Mouse (Mus musculus) heart, embryonic 14.5 days (tissue): ENCODE measurements around the gene Gja5. TPM values are rescaled to one million over a fixed set of nuclear protein-coding genes. Genes with fewer than 3 reads are reported as not detected.

Source experiments
- ATAC-seq: fragments of 200-750 bp; cut with Nextera tagmentation; 2 replicates; pipeline ENCODE4 v1.8.0; 2017; ENCODE audit warnings: low read depth, moderate TSS enrichment; ENCODE audit not compliant: insufficient number of reproducible peaks, insufficient read depth, low FRiP score
- H3K27ac ChIP-seq, 2 experiments: fragments of 200-500 bp in 1 of 2; fragments of 300-500 bp in 1 of 2; sonication (generic) in 1 of 2; replicated peaks in 1 of 2; 2 replicates each; pipeline ENCODE4 v1.5.1; 2012 to 2014; ENCODE audit warnings: low read depth in 2 of 2, low read length in 2 of 2, control low read depth in 1 of 2, mild to moderate bottlenecking in 1 of 2, mixed read lengths in 1 of 2; ENCODE audit not compliant: control insufficient read depth in 1 of 2, insufficient read depth in 1 of 2
- H3K27me3 ChIP-seq: fragments of 300-500 bp; sonication (generic); 2 replicates; pipeline ENCODE4 v1.6.1; 2014; ENCODE audit warnings: mild to moderate bottlenecking, low read length, control low read depth; ENCODE audit not compliant: control insufficient read depth, insufficient read depth
- H3K36me3 ChIP-seq: fragments of 300-500 bp; sonication (generic); 2 replicates; pipeline ENCODE4 v1.6.1; 2014; ENCODE audit warnings: mild to moderate bottlenecking, control low read depth, low read length, mixed read lengths; ENCODE audit not compliant: control insufficient read depth, insufficient read depth
- H3K4me1 ChIP-seq, 2 experiments: fragments of 200-500 bp in 1 of 2; fragments of 300-500 bp in 1 of 2; sonication (generic) in 1 of 2; 2 replicates each; pipeline ENCODE4 v1.6.1; 2012 to 2014; ENCODE audit warnings: low read length in 2 of 2, control low read depth in 1 of 2, mixed read lengths in 1 of 2; ENCODE audit not compliant: control insufficient read depth in 2 of 2, insufficient read depth in 2 of 2
- H3K4me2 ChIP-seq: fragments of 300-500 bp; sonication (generic); 2 replicates; pipeline ENCODE4 v1.6.1; 2014; ENCODE audit warnings: mild to moderate bottlenecking, low read length
- H3K4me3 ChIP-seq, 2 experiments: fragments of 200-500 bp in 1 of 2; fragments of 300-500 bp in 1 of 2; sonication (generic) in 1 of 2; 2 replicates each; pipeline ENCODE4 v1.5.1; 2012 to 2014; ENCODE audit warnings: low read length in 2 of 2, mild to moderate bottlenecking in 2 of 2, control low read depth in 1 of 2, low read depth in 1 of 2, moderate library complexity in 1 of 2; ENCODE audit not compliant: control insufficient read depth in 1 of 2, insufficient read depth in 1 of 2
- H3K9ac ChIP-seq: fragments of 300-500 bp; sonication (generic); 2 replicates; pipeline ENCODE4 v1.6.1; 2014; ENCODE audit warnings: mild to moderate bottlenecking, low read length
- H3K9me3 ChIP-seq: fragments of 300-500 bp; sonication (generic); 2 replicates; pipeline ENCODE4 v1.6.1; 2016; ENCODE audit warnings: low read length, control low read depth; ENCODE audit not compliant: control insufficient read depth
- whole genome bisulfite sequencing: fragments of 180-500 bp; shearing (Covaris S2); extraction: QIAGEN DNeasy Blood & Tissue Kit; methylation state at CpG from one replicate; pipeline ENCODE4 v1.1.7; 2014; 5-methylcytosine and 5-hydroxymethylcytosine counted together
- polyA plus RNA-seq: library from polyadenylated mRNA; unstranded; fragments of >200 nt; fragmentation: Nextera tagmentation; extraction: Ambion mirVana; gene quantifications from 2 replicates; pipeline ENCODE4 v1.2.1, GENCODE M21; 2014

The Gja5 gene
- polyA plus RNA-seq, 1 experiment from 2014 or later: 43.4 TPM

DNA sequence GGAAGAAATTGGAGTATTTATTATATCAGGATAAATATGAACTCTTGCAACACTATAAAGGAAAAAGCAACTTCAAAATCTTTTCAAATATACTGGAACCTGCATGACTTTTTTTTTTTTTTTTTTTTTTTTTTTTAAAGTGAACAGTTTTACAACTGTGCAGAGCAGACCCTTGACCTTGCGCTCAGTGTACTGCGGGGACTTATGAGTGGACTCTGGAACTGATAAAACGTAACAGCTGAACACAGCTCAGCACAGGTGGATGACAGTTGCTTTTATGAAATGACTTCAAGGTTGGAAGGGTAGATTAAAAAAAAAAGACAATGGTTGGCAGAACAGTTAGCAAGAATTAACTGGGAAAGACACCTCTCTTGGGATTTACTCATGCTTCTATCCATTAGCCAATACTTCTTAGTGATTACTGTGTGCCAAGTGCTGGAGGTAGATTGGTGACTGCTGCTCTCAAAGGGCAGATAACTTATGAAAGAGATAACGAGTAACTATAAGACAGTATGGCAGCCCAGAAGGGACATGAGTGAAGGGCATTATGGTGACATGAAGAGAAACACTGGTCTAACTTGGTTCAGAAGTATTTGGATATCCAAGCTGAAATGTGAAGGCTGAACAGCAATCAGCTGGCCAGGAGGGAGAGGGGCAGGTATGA, 2.0 kb upstream of the Gja5 start:
- H3K4me1 ChIP-seq: peaks cover 0 to 5% of the 10 kb centered on the region in 2 experiments; a peak in 2 of 4 replicates
- H3K36me3 ChIP-seq: peaks cover 9% of the 10 kb centered on the region
- WGBS: 87% methylated on average over 4 of the region's 4 CpGs
- H3K9ac ChIP-seq: no peak overlapping the region
- no peak overlapping the region for H3K4me3 ChIP-seq
- no peaks in the 10 kb centered on the region for H3K27me3 ChIP-seq
- H3K9me3 ChIP-seq: no peaks in the 10 kb centered on the region
- no peak for ATAC-seq
- H3K27ac ChIP-seq: no peak overlapping the region
- H3K4me2 ChIP-seq: no peak overlapping the region

DNA sequence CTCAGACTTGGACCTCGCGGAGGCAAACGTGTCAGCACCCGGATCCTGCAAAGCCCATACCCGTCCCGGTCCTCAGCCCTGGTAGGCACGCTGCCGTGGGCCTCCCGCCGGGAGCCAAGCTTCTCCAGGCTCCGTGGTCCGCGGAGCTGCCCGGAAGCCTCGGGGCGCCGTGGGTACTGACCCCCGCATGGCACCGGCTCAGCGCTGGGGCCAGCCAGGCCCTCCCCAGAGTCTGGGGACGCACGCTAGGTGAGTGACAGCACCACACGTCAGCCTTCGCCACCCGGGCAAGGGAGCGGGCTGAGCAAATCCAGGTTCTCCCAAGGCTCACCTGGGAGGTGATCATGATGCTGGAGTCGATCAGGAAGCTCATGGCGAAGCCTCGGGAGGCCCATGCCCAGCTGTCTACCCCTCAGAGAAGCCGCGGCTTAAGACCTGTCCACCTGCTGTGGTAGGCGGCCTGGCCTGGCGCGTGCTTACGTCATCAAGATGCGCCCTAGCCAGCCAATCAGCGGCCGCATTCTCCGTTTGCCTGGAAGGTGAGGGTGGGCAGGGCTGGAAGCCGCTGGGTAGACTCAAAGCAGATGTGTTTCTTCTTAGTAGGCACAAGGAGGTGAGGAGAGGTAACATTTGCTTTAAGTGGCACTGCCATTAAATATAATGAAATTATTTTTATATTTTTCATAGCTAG, 503 bp downstream of the Gja5 start, which contains the start of gene Gpr89:
Gpr89 (minus strand) TSS at position 496 of the 691 bp plus-strand sequence.
- H3K9ac ChIP-seq: peak within 1 kb of the TSS; percentile 77
- no peaks in the 10 kb centered on the region for H3K27me3 ChIP-seq
- no peak within 1 kb of the TSS; a peak in 1 of 4 replicates for H3K27ac ChIP-seq
- under 1% methylated on average over 40 of the region's 40 CpGs for WGBS
- peaks cover 0 to 5% of the 10 kb centered on the region in 2 experiments; a peak in 2 of 4 replicates for H3K4me1 ChIP-seq
- peak within 1 kb of the TSS; percentile 92 for H3K4me2 ChIP-seq
- peak within 1 kb of the TSS; percentile 63 to 96 for H3K4me3 ChIP-seq
- no peaks in the 10 kb centered on the region for H3K36me3 ChIP-seq
- peak; percentile 84 for ATAC-seq
- H3K9me3 ChIP-seq: no peaks in the 10 kb centered on the region

DNA sequence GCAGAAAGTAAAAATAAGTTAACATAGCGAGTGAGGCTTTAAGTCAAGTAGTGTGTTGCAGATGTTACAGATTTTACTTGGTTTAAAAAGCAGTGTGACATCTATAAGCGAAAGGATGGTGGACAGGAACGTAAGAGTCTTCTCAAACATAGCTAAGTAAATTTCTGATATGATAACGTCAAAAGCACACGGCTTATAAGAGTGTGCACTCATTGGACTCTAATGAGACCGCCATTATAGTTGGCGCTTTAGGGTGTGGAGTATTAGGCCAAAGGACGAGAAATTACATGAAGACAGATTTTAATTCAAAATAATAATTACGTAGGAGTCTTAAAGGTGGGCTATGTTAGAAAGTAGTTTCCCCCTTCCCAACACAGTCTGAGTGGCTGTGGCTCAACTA, 1.1 kb downstream of the Gja5 start:
- ATAC-seq: no peak
- Histone ChIP-seq H3K27ac (no peak overlapping the region; a peak in 1 of 4 replicates), H3K4me2 (peak overlapping the region; percentile 92), H3K4me1 (peaks cover 0 to 5% of the 10 kb centered on the region in 2 experiments; a peak in 2 of 4 replicates), H3K9me3 (no peaks in the 10 kb centered on the region), H3K9ac (peak overlapping the region; percentile 77), H3K4me3 (peak overlapping the region; percentile 63 to 96; a peak in 3 of 4 replicates), H3K27me3 (no peaks in the 10 kb centered on the region), H3K36me3 (no peaks in the 10 kb centered on the region)
- 39% methylated on average over 9 of the region's 9 CpGs for WGBS

DNA sequence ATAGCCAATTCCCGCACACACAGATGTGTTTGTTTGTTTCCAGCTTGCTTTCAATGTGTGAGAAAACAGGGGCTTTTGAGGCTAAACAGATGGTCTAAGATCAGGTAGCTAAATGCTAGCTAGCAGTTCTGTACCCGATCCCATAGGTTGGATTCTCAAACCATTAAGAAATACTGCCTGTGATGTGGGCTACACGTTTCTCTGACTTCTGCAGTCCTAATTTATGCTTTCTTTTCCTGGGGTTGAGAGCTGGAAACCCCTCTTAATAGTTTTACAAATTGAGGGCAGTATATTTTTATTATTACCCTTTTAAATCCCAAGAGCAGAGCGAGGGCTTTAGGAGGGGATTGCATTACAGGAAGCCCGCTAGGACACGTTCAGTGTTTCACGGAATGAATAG, 16.5 kb downstream of the Gja5 start:
- H3K4me3 ChIP-seq: no peak overlapping the region
- no peaks in the 10 kb centered on the region for H3K27me3 ChIP-seq
- peaks cover 0 to 7% of the 10 kb centered on the region in 2 experiments; a peak in 2 of 4 replicates for H3K4me1 ChIP-seq
- H3K9ac ChIP-seq: no peak overlapping the region
- 81% methylated on average over 7 of the region's 7 CpGs for WGBS
- H3K4me2 ChIP-seq: no peak overlapping the region
- no peaks in the 10 kb centered on the region for H3K36me3 ChIP-seq
- no peaks in the 10 kb centered on the region for H3K9me3 ChIP-seq
- ATAC-seq: no peak
- no peak overlapping the region for H3K27ac ChIP-seq

DNA sequence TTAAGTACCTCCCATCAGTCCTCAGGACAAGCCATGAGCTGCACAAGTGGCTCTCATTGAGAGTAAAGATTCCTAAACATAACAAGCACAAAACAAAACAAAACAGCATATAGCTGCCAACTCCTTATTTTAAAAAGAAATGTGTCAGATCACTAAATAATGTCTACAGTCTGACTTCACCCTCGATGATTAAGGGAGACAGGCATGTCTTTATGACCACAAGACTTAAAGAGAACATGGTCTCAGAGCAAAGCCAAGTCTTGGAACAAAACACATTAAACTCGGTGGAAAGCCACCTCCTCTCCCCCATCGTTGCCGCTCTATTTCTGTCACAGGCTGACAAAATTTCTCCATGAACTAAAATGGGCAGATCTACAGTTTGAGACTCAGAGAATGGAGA, 20.1 kb downstream of the Gja5 start:
- ATAC-seq: no peak

DNA sequence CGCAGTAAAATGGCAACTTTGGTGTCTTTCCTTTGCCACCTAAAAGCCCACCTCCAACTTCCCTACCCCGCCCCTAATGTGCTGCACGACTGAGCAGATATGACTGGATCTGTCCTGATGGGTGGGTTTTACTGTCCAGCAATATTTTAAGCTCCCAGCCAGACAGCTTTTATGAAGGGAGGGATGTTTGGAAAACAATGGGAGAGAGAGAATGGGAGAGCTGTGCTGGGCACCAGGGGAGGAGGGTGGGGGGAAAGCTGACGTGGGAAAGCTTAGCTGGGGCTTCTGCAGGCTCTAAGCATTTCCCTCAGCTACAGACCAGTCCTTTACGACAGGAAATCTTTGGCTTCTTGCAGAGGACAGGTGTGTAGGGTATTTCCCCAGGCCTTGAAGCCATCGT, 21.4 kb downstream of the Gja5 start, which contains the start of gene Gja8:
Gja8 (minus strand) TSS at position 101 of the 400 bp plus-strand sequence.
- H3K9me3 ChIP-seq: no peaks in the 10 kb centered on the region
- H3K9ac ChIP-seq: no peak within 1 kb of the TSS
- no peaks in the 10 kb centered on the region for H3K36me3 ChIP-seq
- no peaks in the 10 kb centered on the region for H3K27me3 ChIP-seq
- WGBS: 67% methylated on average over 6 of the region's 6 CpGs
- no peak for ATAC-seq
- no peak within 1 kb of the TSS for H3K27ac ChIP-seq
- H3K4me1 ChIP-seq: peaks cover 4 to 6% of the 10 kb centered on the region in 2 experiments
- H3K4me2 ChIP-seq: no peak within 1 kb of the TSS
- H3K4me3 ChIP-seq: no peak within 1 kb of the TSS

More for the DNA sequence above, 20.1 kb downstream of the Gja5 start:
- Histone ChIP-seq H3K4me3 (no peak overlapping the region), H3K4me2 (no peak overlapping the region), H3K9me3 (no peaks in the 10 kb centered on the region), H3K36me3 (no peaks in the 10 kb centered on the region), H3K27me3 (no peaks in the 10 kb centered on the region), H3K9ac (no peak overlapping the region), H3K27ac (no peak overlapping the region), H3K4me1 (no peaks in the 10 kb centered on the region)
- WGBS: 73% methylated on average over 4 of the region's 4 CpGs

DNA sequence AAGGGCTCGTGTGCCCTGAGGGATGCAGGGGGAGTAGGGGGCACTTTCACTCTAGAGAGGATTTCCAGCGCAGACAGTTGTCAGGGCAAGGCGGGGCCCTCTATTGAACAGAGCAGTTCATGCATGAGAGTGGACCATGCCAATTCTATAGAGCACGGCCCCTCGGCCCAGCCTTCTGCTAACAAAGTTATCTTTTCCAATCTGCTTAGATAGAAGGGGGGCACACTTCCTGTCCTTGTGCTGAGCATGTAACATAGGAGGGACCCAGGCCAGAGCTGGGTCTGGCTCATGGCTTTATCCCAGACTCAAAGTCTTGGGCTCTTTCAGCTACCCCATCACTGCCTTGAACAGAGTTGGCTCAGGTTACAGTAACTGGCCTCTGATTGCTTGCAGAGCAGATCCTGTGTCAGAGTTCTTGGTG, 26.8 kb downstream of the Gja5 start:
- no peaks in the 10 kb centered on the region for H3K27me3 ChIP-seq
- H3K9me3 ChIP-seq: no peaks in the 10 kb centered on the region
- WGBS: 28% methylated on average over 5 of the region's 5 CpGs
- no peak for ATAC-seq
- no peak overlapping the region for H3K4me3 ChIP-seq
- peak overlapping the region in 1 of 2 experiments; percentile 41; a peak in 1 of 4 replicates for H3K27ac ChIP-seq
- H3K9ac ChIP-seq: peak overlapping the region; percentile 13; the same call in 1 of the 2 replicates
- no peaks in the 10 kb centered on the region for H3K36me3 ChIP-seq
- peaks cover 8 to 12% of the 10 kb centered on the region in 2 experiments for H3K4me1 ChIP-seq
- peak overlapping the region; percentile 39 for H3K4me2 ChIP-seq
